Mouse (Mus musculus): ENCODE data around the gene Mpst. TPM values are rescaled to one million over a fixed set of nuclear protein-coding genes. Genes with fewer than 3 reads are reported as not detected.

Gene Mpst
- polyA plus RNA-seq, 1 experiment, result 21.6 TPM

GRCm38 (mm10) chr15:78457193-78457592 is 51.0 kb downstream of the Mpst start:
- H3K4me1 ChIP-seq (ENCODE audit: control insufficient read depth, insufficient read depth, low read length), result no peaks in the 10 kb centered on the region
- no peak overlapping the region for H3K4me3 ChIP-seq (ENCODE audit: insufficient read depth, low read length)
- TF ChIP-seq CTCF (IDR thresholded peaks at IDR 0.05; ENCODE audit: low read depth, low read length) (no peak), POLR2A (IDR thresholded peaks at IDR 0.05; ENCODE audit: borderline replicate concordance, low read depth, low read length) (no peak)
- H3K27ac ChIP-seq (ENCODE audit: insufficient read depth, low read depth, low read length), result no peak overlapping the region

DNA sequence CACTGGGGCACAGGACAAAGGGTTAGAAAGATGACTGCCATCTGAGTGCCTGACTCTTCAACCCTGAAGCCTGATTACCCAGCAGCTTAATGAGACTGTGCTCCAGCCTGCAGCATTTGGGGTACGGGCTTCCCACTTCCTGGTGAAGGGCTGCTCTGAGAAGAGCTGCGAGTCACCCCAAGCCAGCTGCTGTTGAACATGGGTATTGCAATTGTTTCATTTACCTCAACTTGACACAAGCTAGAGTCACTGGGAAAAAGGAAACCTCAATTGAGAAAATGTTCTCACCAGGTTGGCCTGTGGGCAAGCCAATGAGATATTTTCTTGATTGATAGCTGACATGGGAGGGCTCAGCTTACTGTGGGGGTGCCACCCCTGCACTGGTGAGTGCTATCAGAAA is 56.8 kb downstream of the Mpst start:
- TF ChIP-seq POLR2A (IDR thresholded peaks at IDR 0.05; ENCODE audit: borderline replicate concordance, low read depth, low read length) (no peak), CTCF (IDR thresholded peaks at IDR 0.05; ENCODE audit: low read depth, low read length) (no peak)

More for the DNA sequence above, 56.8 kb downstream of the Mpst start:
- H3K4me3 ChIP-seq (ENCODE audit: insufficient read depth, low read length), result no peak overlapping the region
- H3K4me1 ChIP-seq (ENCODE audit: control insufficient read depth, insufficient read depth, low read length), result no peaks in the 10 kb centered on the region
- H3K27ac ChIP-seq (ENCODE audit: insufficient read depth, low read depth, low read length), result no peak overlapping the region

Other genes with a start within 250 kb of the Mpst start
- 19.2 and 19.8 TPM in 2 replicates for gene Ift27, start 232.3 kb upstream of the Mpst start, polyA plus RNA-seq (2012; ENCODE audit: insufficient read depth, insufficient read length, missing spikeins)
- gene Pvalb, start 200.0 kb upstream of the Mpst start, polyA plus RNA-seq (2012; ENCODE audit: insufficient read depth, insufficient read length, missing spikeins), result 0.83 TPM in 1 of 2 replicates, not detected in the other
- gene Ncf4, start 161.6 kb upstream of the Mpst start, polyA plus RNA-seq (2012; ENCODE audit: insufficient read depth, insufficient read length, missing spikeins), result 350 and 424 TPM in 2 replicates
- gene Csf2rb2, start 100.7 kb upstream of the Mpst start, polyA plus RNA-seq (2012; ENCODE audit: insufficient read depth, insufficient read length, missing spikeins), result 66.8 and 71.4 TPM in 2 replicates
- 161 and 193 TPM in 2 replicates for gene Csf2rb, start 80.7 kb upstream of the Mpst start, polyA plus RNA-seq (2012; ENCODE audit: insufficient read depth, insufficient read length, missing spikeins)
- gene Tex33, start 10.5 kb upstream of the Mpst start, polyA plus RNA-seq (2012; ENCODE audit: insufficient read depth, insufficient read length, missing spikeins), result not detected in 2 replicates
- 1.4 and 2.1 TPM in 2 replicates for gene Tst, start 509 bp upstream of the Mpst start, polyA plus RNA-seq (2012; ENCODE audit: insufficient read depth, insufficient read length, missing spikeins)
- 4.8 and 5.3 TPM in 2 replicates for gene Kctd17, start 22.1 kb downstream of the Mpst start, polyA plus RNA-seq (2012; ENCODE audit: insufficient read depth, insufficient read length, missing spikeins)
- not detected in 2 replicates for gene Tmprss6, start 62.2 kb downstream of the Mpst start, polyA plus RNA-seq (2012; ENCODE audit: insufficient read depth, insufficient read length, missing spikeins)
- gene Il2rb, start 88.9 kb downstream of the Mpst start, polyA plus RNA-seq (2012; ENCODE audit: insufficient read depth, insufficient read length, missing spikeins), result not detected in 2 replicates
- 1.9 and 2.2 TPM in 2 replicates for gene C1qtnf6, start 125.0 kb downstream of the Mpst start, polyA plus RNA-seq (2012; ENCODE audit: insufficient read depth, insufficient read length, missing spikeins)
- gene Sstr3, start 138.3 kb downstream of the Mpst start, polyA plus RNA-seq (2012; ENCODE audit: insufficient read depth, insufficient read length, missing spikeins), result not detected in 2 replicates
- gene Rac2, start 166.4 kb downstream of the Mpst start, polyA plus RNA-seq (2012; ENCODE audit: insufficient read depth, insufficient read length, missing spikeins), result 440 and 552 TPM in 2 replicates
- gene Cyth4, start 190.6 kb downstream of the Mpst start, polyA plus RNA-seq (2012; ENCODE audit: insufficient read depth, insufficient read length, missing spikeins), result 382 and 398 TPM in 2 replicates

Data from bone marrow macrophage, adult 2 months (primary cell).